Mouse (Mus musculus): ENCODE data around the gene Smarca2. TPM values are rescaled to one million over a fixed set of nuclear protein-coding genes. Genes with fewer than 3 reads are reported as not detected.

The Smarca2 gene
- polyA plus RNA-seq, 1 experiment, result 156 TPM

- Histone ChIP-seq H3K4me3 (ENCODE audit: insufficient read depth, low read length) (peak overlapping the region; percentile 43), H3K27ac (ENCODE audit: insufficient read depth, low read length) (peak overlapping the region; percentile 45; the same call in 1 of the 2 replicates), H3K4me1 (ENCODE audit: control insufficient read depth, insufficient read depth, low read length) (peaks cover 4% of the 10 kb centered on the region; the same call in 1 of the 2 replicates)
- TF ChIP-seq CTCF (IDR thresholded peaks at IDR 0.05; ENCODE audit: extremely low read depth, insufficient read depth, low read length) (peak; percentile 17; the same call in 1 of the 2 replicates), POLR2A (IDR thresholded peaks at IDR 0.05; ENCODE audit: extremely low read depth, insufficient read depth, low read length) (peak; percentile 43; the same call in 1 of the 2 replicates)
Measured at GRCm38 (mm10) chr19:26747571-26748539, 143.0 kb downstream of the Smarca2 start.

GRCm38 (mm10) chr19:26748676-26749075, 143.8 kb downstream of the Smarca2 start:
- TF ChIP-seq POLR2A (IDR thresholded peaks at IDR 0.05; ENCODE audit: extremely low read depth, insufficient read depth, low read length) (no peak), CTCF (IDR thresholded peaks at IDR 0.05; ENCODE audit: extremely low read depth, insufficient read depth, low read length) (no peak)
- H3K4me1 ChIP-seq (ENCODE audit: control insufficient read depth, insufficient read depth, low read length), result peaks cover 6% of the 10 kb centered on the region; the same call in 1 of the 2 replicates
- peak overlapping the region; percentile 43; the same call in 1 of the 2 replicates for H3K4me3 ChIP-seq (ENCODE audit: insufficient read depth, low read length)
- H3K27ac ChIP-seq (ENCODE audit: insufficient read depth, low read length), result no peak overlapping the region

- peaks cover 7% of the 10 kb centered on the region; the same call in 1 of the 2 replicates for H3K4me1 ChIP-seq (ENCODE audit: control insufficient read depth, insufficient read depth, low read length)
- TF ChIP-seq CTCF (IDR thresholded peaks at IDR 0.05; ENCODE audit: extremely low read depth, insufficient read depth, low read length), result no peak
- H3K27ac ChIP-seq (ENCODE audit: insufficient read depth, low read length), result peak overlapping the region; percentile 17; the same call in 1 of the 2 replicates
- H3K4me3 ChIP-seq (ENCODE audit: insufficient read depth, low read length), result peak overlapping the region; percentile 12
Measured at GRCm38 (mm10) chr19:26749427-26750137, 144.7 kb downstream of the Smarca2 start.

- peaks cover 7% of the 10 kb centered on the region for H3K4me1 ChIP-seq (ENCODE audit: control insufficient read depth, insufficient read depth, low read length)
- TF ChIP-seq POLR2A (IDR thresholded peaks at IDR 0.05; ENCODE audit: extremely low read depth, insufficient read depth, low read length) (no peak), CTCF (IDR thresholded peaks at IDR 0.05; ENCODE audit: extremely low read depth, insufficient read depth, low read length) (no peak)
Measured at GRCm38 (mm10) chr19:26752611-26753163, 147.8 kb downstream of the Smarca2 start.

GRCm38 (mm10) chr19:26753266-26753872, 148.5 kb downstream of the Smarca2 start:
- H3K27ac ChIP-seq (ENCODE audit: insufficient read depth, low read length), result no peak overlapping the region
- no peak overlapping the region for H3K4me3 ChIP-seq (ENCODE audit: insufficient read depth, low read length)
- no peak for TF ChIP-seq POLR2A (IDR thresholded peaks at IDR 0.05; ENCODE audit: extremely low read depth, insufficient read depth, low read length)
- TF ChIP-seq CTCF (IDR thresholded peaks at IDR 0.05; ENCODE audit: extremely low read depth, insufficient read depth, low read length), result no peak
- H3K4me1 ChIP-seq (ENCODE audit: control insufficient read depth, insufficient read depth, low read length), result peaks cover 7% of the 10 kb centered on the region

More at GRCm38 (mm10) chr19:26752611-26753163, 147.8 kb downstream of the Smarca2 start:
- H3K4me3 ChIP-seq (ENCODE audit: insufficient read depth, low read length), result no peak overlapping the region
- no peak overlapping the region for H3K27ac ChIP-seq (ENCODE audit: insufficient read depth, low read length)

GRCm38 (mm10) chr19:26754016-26754794, 149.4 kb downstream of the Smarca2 start:
- Histone ChIP-seq H3K4me3 (ENCODE audit: insufficient read depth, low read length) (no peak overlapping the region), H3K4me1 (ENCODE audit: control insufficient read depth, insufficient read depth, low read length) (peaks cover 7% of the 10 kb centered on the region), H3K27ac (ENCODE audit: insufficient read depth, low read length) (peak overlapping the region; percentile 31; the same call in 1 of the 2 replicates)
- TF ChIP-seq POLR2A (IDR thresholded peaks at IDR 0.05; ENCODE audit: extremely low read depth, insufficient read depth, low read length), result no peak
- TF ChIP-seq CTCF (IDR thresholded peaks at IDR 0.05; ENCODE audit: extremely low read depth, insufficient read depth, low read length), result no peak

GRCm38 (mm10) chr19:26755991-26756390, 151.1 kb downstream of the Smarca2 start:
- TF ChIP-seq POLR2A (IDR thresholded peaks at IDR 0.05; ENCODE audit: extremely low read depth, insufficient read depth, low read length), result no peak
- TF ChIP-seq CTCF (IDR thresholded peaks at IDR 0.05; ENCODE audit: extremely low read depth, insufficient read depth, low read length), result no peak
- no peak overlapping the region for H3K27ac ChIP-seq (ENCODE audit: insufficient read depth, low read length)
- H3K4me1 ChIP-seq (ENCODE audit: control insufficient read depth, insufficient read depth, low read length), result peaks cover 9% of the 10 kb centered on the region
- no peak overlapping the region for H3K4me3 ChIP-seq (ENCODE audit: insufficient read depth, low read length)

- Histone ChIP-seq H3K27ac (ENCODE audit: insufficient read depth, low read length) (no peak overlapping the region), H3K4me1 (ENCODE audit: control insufficient read depth, insufficient read depth, low read length) (peaks cover 9% of the 10 kb centered on the region), H3K4me3 (ENCODE audit: insufficient read depth, low read length) (no peak overlapping the region)
- TF ChIP-seq POLR2A (IDR thresholded peaks at IDR 0.05; ENCODE audit: extremely low read depth, insufficient read depth, low read length) (no peak), CTCF (IDR thresholded peaks at IDR 0.05; ENCODE audit: extremely low read depth, insufficient read depth, low read length) (no peak)
Measured at GRCm38 (mm10) chr19:26756399-26756798, 151.5 kb downstream of the Smarca2 start.

Measured in cortical plate, adult 2 months (tissue).